Mouse (Mus musculus): ENCODE data around the gene Sh3kbp1.

The Sh3kbp1 gene

DNA sequence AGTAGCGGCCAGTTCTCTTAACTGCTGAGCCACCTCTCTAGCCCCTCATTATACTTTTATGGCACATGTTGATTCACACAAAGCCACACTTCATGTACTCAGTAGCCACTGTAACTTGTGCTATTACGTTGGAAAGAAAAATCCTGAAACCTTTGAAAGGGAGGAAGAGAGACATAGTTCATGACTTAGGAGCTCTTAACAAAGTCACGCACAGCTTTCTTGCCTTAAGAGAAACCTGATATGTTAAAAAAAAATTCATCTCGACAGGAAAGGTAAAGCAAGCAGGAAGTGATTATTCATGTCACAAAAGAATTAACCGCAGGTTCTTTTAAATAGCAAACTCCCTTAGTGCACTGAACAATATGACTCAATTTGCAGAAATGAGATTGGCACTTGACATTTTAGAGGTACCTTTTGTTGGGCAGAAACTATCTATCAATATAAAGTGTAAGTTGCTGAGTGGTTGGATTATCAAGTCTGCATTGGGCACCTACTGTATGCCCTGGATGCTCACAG, 51.3 kb downstream of the Sh3kbp1 start:
- DNase-seq = no peak

- DNase-seq = no peak
Observed at GRCm38 (mm10) chrX:159685521-159685920, 58.4 kb downstream of the Sh3kbp1 start.

GRCm38 (mm10) chrX:159686850-159687249, 59.8 kb downstream of the Sh3kbp1 start:
- DNase-seq = no peak

GRCm38 (mm10) chrX:159688698-159689097, 61.6 kb downstream of the Sh3kbp1 start:
- no peak for DNase-seq

DNA sequence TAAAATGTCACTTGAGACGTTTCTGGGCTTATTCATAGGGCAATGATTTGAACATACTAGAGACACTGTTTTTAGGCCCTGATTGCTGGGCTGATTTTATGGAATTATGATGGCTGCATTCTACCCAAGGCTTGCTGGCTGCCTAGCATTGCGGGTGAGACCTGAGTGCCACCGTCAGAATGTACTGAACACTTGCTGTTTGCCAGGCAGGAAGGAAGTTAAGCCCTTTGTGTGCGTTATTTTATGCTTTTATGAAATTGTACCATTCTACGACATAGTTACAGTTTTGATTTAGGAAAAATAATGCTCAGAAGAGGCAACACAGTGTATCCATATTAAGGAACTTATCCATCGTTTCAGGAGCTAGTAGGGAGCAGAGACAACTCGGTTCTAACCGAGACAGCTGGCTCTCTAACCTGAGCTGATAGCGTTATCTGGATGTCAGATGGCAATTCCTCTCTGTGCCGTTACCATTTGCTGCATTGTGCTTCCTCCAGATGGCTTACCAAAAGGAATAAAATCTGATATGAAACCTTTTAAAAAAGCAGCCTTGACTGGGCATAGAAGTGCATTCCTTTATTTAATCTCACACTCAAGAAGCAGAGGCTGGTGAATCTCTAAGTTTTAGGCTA, 62.8 kb downstream of the Sh3kbp1 start:
- DNase-seq = no peak

- no peak for DNase-seq
Observed at GRCm38 (mm10) chrX:159693126-159693525, 66.1 kb downstream of the Sh3kbp1 start.

- no peak for DNase-seq
Observed at GRCm38 (mm10) chrX:159696545-159696944, 69.5 kb downstream of the Sh3kbp1 start.

GRCm38 (mm10) chrX:159697030-159697454, 70.0 kb downstream of the Sh3kbp1 start:
- DNase-seq = no peak

- DNase-seq = no peak
Observed at GRCm38 (mm10) chrX:159702850-159703249, 75.8 kb downstream of the Sh3kbp1 start.

DNA sequence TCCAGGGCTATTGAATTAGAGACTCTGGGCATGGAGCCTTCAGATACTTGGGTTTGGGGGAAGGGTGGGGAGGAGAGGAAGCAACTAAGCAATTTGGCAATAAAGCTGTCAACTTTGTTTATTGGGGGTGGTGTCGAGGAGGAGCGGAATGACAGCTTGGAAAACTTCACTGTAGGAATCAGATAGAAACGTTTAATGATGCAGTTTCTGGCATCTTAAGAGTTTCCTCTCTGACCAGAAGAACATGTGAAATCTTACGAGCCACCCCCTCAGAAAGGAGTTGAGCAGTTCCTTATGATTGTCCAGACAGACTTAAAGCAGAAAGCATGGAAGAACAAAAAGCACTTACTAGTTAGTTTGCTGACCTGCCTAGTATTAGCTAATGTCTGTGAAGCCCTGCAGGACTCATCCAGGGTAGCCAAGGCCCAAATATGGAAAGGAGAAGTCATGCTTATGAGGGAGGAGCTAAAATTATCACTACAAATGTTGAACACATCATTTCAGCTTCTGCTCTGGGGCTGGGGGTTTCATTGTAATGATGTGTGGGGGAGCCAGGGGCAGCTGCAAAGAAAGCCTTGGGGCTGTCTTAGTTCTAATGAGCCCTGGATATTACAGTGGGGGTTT, 77.4 kb downstream of the Sh3kbp1 start:
- no peak for DNase-seq

DNA sequence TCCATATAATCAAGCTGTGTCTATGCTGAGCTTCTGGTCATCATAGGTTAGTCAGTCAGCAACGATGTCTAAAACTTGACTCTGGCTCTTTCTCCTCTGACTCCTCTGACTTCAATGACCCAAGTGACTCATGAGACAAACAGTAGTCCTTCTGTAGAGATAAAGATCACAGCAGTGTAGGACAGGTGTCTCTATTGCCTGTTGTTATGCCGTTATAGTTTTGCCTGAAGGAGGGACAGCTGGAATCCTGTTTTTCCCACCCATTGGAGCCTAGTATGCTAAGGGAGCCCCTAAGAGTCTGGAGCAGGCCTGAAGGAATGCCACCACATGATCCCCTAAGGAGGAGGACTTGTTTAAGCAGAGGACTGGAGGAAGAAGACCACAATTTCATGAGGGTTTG, 78.3 kb downstream of the Sh3kbp1 start:
- DNase-seq = no peak

GRCm38 (mm10) chrX:159708076-159708830, 81.2 kb downstream of the Sh3kbp1 start:
- DNase-seq = no peak

DNA sequence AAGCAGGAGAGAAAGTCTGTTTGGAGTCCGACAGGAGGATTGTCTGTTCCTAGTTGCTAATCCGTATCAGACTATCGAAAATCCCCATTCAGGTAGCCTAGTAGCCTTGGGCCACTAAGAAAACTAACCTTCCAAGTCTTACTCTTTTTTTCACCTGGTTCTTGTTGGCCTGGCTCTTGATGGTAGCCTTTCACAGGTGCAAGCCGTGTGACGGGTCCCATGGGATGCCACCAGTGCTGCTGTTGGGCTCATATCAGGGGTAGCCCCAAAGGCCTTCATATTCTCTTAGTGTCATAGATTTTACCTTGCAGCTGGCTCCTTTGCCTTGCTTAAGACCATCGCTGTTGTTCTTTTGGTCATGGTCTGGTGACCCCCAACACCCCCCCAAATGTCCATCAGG, 82.2 kb downstream of the Sh3kbp1 start:
- DNase-seq = no peak

DNA sequence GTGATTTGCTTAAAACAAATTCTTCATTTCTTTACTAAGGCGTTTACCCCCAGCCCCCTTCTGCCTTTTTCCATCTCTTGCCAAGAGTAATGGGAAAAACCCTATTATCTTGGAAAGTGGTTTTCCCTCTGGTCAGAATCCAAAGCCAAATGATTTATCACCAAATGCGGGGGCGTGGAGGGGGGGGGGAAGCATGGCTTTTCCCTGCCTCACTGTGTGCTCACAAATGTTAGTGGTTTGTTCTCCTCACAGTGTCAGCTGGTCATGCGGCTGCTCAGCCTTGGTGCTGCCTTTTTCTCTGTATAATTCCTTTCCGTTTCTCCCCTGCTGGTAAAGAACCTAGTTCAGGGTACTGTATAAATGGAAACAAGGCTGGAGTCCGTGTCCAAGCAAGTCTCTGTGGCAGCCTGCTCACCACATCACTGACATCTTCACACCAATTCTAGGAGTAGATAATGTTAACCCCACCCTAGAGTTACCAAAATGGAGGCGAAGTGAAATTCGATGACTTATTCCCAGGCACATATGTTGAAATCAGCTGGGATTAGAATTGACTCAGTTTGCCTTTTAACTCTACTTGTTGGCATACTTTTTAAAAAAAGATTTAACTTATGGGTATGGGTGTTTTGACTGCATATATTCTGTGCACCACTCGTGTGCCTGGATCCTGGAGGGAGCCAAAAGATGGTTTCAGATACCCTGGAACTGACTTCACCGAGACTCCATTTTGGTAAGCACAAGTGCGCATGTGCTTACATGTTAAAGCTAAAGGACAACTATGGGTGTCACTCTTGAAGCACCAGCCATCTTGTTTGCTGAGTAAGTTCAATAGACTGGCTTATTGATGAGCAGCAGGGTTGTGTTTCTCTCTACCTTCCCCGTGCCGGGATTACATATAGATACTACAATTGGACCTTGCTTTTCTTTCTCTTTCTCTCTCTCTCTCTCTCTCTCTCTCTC, 84.3 kb downstream of the Sh3kbp1 start:
- no peak for DNase-seq

GRCm38 (mm10) chrX:159713191-159713590, 86.1 kb downstream of the Sh3kbp1 start:
- no peak for DNase-seq

GRCm38 (mm10) chrX:159721390-159721789, 94.3 kb downstream of the Sh3kbp1 start:
- DNase-seq = no peak

GRCm38 (mm10) chrX:159731421-159731820, 104.3 kb downstream of the Sh3kbp1 start:
- no peak for DNase-seq

GRCm38 (mm10) chrX:159732845-159733244, 105.8 kb downstream of the Sh3kbp1 start:
- no peak for DNase-seq

- no peak for DNase-seq
Observed at GRCm38 (mm10) chrX:159733948-159734347, 106.9 kb downstream of the Sh3kbp1 start.

GRCm38 (mm10) chrX:159735513-159736099, 108.5 kb downstream of the Sh3kbp1 start:
- no peak for DNase-seq

DNA sequence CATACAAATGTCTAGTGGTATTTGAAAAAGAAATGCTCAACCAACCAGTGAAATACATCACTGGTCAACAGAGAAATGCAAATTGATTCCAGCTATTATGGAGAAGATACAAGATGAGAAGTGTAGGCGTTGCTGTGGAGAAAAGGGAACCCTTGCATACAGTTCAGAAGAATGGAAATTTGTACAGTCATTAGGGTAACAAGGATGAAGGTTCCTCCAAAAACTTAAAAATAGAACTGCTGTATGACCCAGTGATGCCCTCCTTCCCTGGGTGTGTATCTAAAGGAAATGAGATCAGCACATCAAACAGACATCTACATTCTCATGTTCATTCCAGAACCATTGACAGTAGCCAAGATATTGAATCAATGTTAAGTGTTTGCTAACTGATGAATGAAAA, 110.3 kb downstream of the Sh3kbp1 start:
- DNase-seq = no peak

GRCm38 (mm10) chrX:159744035-159744434, 117.0 kb downstream of the Sh3kbp1 start:
- DNase-seq = no peak

Data from cerebellum, adult 9-11 months (tissue).